Mouse (Mus musculus): ENCODE data around the gene Angptl4.
"Not testable (repeated sequence)": the region's sequence is repeated elsewhere in the genome, so short reads cannot be mapped to it uniquely, and the experiment has no call there.

The Angptl4 gene

DNA sequence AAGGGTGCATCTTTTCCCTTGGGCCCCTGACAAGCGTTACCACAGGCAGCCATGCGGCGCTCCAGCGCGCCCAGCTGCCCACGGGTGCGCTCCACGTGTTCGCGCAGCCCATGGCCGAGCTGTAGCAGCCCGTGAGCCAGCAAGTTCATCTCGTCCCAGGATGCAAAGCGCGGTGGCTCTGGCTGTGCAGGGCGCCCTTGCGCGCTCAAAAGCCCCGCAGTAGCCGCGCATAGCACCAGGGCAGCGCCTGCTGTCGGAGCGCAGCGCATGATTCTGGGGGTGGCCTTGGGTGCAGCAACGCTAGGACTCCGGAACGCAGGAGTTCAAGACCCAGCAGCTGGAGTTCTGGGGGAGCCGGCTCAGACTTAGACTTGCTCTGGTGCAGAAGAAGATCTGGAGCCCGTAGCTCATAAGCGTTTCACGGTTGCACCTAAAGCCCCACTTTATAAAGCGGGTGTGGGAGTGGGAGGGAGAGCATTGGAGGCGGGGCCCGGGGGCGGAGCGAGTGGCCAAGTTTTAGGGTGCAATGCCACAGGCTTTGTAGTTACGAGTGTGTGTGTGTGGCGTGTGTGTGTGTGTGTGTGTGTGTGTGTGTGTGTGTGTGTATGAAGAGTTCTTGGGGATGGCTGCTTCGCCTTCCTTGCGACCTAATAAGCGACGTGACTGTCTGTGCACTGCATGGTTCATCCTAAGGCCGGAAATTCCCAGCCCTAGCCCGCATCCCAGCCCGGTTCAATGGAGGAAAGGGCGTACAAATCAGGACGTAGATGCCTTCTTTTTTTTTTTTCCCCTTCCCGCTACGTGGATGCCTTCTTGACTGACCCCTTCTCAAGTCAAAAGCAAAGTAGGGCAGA lies at the start of gene Angptl4:
Gene Angptl4 (minus strand): TSS at position 707 of the 854 bp plus-strand sequence.
- no peak for DNase-seq (ENCODE audit: low read depth, low spot score)

DNA sequence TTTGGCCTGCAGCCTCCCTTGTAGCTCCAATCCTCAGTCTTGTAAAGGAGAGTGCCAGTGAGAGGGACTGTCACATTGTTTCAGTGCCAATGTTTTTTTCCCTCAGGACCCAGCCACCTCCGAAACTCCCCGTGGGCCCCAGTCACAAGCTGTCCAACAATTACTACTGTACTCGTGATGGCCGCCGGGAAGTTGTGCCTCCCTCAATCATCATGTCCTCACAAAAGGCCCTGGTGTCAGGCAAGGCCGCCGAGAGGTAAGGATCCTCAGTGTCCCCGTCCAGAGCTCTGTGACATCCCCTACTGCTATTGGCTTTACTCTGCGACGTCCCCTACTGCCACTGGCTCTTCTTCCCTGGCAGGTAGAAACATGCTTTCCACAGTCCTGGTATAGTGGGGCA lies 47.9 kb upstream of the Angptl4 start:
- DNase-seq (ENCODE audit: low read depth, low spot score) = no peak

DNA sequence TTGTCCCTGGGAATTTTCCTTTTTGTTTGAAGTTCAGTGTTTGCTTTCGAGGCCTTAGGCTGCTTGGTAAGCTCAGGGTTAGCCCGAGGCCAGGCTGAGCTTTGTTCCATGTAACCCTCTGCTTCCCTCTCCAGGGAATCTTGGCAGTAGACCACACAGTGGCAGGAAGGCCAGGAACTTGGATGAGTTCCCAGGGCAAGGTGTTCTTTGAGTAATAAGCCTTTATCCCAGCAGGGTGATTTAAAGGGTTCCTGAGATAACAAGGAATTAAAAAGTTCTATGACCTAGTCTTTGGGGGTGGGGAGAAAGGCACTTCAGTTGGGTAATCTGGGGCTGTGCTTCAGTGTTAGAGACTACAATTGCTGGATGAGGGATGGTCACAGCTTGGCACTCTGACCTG lies 47.3 kb upstream of the Angptl4 start:
- no peak for DNase-seq (ENCODE audit: low read depth, low spot score)

DNA sequence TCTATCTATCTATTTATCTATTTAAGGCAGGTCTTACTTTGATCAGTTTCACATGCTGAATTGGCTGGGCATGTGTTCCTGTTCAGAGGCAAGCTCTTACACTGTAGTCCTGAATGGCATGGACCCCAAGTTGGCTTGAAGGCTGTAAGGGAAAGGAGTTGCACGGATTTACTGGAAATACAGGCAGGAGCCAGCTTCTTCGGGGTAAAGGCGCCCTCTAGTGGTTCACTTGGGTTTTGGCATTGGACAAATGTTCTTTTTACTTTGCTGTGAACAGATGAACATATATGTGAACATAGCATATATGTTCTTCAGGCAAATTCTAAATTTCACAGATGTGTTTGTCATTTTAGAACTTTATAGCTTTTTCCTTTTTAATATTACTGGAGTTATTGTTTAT lies 45.2 kb upstream of the Angptl4 start:
- DNase-seq (ENCODE audit: low read depth, low spot score) = peak; percentile 44

DNA sequence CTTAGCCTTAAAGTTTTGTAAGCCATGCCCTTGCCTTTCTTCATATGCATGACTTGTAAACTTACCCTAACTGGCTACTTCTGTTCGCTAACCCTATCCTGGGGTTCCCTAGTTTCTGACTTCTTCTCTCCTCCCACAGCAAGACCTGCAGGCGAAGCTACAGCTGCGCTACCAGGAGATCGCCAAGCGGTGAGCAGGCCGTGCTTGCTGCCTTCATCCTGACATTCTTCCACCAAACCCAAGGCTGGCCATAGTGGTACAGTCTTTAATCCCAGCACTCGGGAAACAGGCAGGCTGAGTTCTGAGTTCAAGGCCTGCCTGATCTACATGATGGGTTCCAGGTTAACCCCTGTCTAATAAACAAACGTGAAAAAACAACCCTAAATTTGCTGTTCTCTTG lies 43.8 kb upstream of the Angptl4 start:
- DNase-seq (ENCODE audit: low read depth, low spot score) = no peak

DNA sequence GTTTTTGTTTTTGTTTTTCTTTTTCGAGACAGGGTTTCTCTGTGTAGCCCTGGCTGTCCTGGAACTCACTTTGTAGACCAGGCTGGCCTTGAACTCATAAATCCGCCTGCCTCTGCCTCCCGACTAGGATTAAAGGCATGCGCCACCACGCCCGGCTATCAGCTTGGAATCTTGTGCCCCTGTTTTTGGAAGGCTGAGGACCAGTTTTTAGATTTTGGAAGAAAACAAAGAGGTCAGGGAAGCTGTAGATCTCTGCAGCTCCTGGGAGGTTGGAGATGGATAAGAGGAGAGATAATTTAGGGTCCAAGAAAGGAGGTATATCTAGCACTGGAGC lies 43.3 kb upstream of the Angptl4 start:
- DNase-seq (ENCODE audit: low read depth, low spot score) = not testable (repeated sequence)

DNA sequence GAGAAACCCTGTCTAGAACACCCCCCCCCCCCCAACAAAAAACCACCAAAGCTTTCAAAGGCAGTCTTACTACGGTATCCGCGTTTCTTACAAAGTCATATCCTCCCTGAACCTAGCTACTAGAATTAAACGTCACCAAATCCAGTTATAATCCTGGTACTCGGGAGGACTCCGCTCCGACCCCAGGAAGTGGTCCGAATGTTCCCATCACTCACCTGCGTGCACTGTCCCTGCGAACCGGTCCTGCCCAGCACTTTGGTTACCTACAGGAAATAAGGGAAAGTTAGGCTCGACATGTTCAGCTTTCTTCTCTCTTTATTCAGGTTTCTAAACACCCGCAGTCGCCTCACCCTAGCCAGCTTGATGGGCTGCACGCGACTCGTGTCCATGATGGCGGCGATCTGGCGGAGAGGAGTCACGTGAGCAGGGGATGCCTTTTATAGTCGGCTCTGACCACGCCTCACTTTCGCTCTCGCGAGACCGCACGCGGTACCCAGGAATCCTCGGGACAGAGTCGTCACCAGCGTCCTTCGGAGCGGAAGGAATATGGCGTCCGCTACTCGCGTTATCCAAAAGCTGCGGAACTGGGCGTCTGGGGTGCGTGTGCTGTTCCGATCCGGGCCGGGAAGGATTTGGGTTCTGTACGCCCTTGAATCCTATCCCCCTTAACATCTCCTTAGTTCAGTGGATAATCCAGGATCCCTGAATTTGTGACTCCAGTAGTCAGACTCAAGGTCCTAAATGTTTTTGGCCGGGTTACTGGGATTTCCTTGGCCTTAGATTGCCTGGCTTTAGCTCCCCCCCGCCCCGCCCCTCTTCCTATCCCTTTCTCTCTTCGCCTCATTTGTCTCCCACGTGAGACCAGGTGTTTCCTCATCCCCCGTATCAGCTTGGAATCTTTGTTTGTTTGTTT lies 42.7 kb upstream of the Angptl4 start, which contains the start of the genes Rps28 and Ndufa7:
Gene Rps28 (minus strand): TSS at position 479 of the 913 bp plus-strand sequence.
Gene Ndufa7 (plus strand): TSS at position 489 of the 913 bp plus-strand sequence.
- peak; percentile 93 for DNase-seq (ENCODE audit: low read depth, low spot score)

DNA sequence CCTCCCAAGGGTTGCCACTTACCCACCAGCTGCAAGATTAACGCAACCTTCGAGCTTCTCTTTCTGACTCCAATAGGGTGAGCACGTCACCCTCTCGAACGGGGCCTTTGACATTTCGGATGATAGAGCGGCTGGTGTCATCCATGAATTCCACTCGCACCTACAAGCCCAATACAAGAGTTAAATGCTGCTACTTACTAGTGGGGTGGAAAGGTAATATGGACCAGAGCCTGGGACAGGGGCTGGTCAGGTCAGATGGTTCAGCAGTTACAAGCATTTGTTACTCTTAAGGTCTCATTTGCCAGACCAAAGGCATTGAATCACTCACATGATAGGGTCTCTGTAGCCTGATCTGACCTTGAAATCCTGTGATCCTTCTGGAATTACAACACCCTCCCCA lies 41.5 kb upstream of the Angptl4 start:
- not testable (repeated sequence) for DNase-seq (ENCODE audit: low read depth, low spot score)

DNA sequence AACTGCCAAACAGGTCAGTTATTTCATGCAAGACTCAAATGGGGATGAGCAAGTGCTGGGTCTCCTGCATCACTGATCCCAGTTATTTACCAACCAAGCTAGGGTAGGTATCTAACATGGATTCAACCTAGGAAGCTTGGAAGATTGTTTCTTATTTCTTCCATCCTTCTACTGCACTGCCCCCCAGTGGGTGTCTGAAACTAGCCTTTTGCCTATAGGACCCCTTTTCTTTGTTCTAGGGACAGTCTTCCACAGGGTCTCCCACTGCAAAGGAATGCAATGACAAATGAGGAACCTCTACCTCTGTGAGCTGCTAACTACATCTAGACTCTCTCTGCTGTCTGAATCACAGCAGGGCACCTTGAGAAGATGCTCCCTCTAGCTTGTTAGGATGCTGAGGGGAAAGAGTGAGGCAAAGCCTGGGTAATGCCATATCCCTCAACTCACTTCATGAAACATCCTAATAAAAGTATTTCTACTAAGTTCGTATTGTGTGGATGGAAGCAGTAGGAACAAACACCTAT lies 40.9 kb upstream of the Angptl4 start:
- no peak for DNase-seq (ENCODE audit: low read depth, low spot score)

DNA sequence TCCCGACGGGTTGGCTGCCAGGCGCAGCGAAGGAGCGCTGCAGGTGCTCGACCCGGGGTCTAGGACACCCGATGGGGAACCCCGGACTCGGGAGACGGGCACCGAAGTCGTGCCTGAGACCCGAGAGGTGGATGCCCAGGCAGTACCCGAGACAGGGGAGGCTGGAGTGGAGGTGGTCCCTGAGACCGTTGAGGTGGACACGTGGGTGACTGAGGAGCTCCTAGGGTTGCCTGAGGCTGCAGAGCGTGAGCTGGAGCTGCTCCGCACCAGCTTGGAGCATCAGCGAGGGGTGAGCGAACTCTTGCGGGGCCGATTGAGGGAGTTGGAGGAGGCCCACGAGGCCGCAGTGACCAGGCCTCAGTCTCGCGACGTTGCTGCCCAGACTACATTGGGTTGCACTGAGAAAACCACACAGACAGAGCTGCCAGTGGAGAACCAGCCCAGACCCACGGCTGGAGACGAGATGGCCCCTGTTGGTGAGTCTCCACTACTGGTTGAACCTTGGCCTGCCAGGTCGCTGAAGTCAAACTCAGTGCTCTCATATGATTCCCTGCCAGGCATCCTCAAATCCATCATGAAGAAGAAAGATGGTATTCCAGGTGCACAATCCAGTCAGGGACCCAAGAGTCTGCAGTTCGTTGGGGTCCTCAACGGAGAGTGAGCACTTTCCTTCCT lies 36.5 kb upstream of the Angptl4 start:
- no peak for DNase-seq (ENCODE audit: low read depth, low spot score)

DNA sequence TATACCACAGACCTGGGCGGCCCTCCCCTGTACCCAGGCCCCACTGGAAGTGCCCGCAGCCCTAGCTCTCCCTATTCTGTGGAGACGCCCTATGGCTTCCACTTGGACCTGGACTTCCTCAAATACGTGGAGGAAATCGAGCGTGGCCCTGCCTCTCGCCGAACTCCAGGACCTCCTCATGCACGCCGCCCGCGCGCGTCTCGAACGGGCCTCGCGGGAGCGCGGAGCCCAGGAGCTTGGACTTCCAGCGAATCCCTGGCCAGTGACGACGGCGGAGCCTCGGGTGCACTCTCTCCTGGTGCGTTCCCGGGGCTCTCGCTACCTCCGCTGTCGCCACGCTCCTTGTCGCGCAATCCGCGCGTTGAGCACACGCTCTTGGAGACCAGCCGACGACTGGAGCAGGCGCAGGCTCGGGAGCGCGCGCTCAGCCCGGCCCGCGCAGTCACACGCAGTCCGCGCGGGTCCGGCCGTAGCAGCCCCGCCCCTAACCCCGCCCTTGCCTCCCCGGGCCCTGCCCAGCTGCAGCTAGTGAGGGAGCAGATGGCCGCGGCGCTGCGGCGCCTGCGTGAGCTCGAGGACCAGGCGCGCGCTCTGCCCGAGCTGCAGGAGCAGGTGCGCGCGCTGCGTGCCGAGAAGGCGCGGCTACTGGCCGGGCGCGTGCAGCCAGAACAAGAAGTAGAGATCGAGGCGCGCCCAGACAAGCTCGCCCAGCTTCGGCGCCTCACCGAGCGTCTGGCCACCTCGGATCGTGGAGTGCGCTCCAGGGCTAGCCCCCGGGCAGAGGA lies 35.7 kb upstream of the Angptl4 start:
- peak; percentile 86 for DNase-seq (ENCODE audit: low read depth, low spot score)

DNA sequence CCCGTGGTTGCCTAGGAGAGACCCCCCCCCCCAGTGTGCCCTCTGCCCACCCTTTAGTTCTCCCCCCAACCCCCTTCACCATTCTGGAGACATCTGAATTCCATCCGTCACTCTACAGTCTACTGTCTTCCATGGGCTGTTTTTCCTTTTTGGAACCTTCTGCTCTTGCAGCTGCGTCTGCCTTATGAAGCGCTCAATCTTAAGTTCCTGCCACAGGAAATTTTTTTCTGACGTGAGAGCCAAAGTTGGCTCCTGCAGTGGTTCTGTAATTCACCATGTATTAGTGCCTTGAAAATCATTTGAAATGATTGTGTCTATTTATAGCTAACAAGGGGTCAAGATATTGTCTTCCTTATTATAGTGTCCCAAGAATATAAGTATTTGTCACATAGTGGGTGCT lies 35.0 kb upstream of the Angptl4 start:
- no peak for DNase-seq (ENCODE audit: low read depth, low spot score)

DNA sequence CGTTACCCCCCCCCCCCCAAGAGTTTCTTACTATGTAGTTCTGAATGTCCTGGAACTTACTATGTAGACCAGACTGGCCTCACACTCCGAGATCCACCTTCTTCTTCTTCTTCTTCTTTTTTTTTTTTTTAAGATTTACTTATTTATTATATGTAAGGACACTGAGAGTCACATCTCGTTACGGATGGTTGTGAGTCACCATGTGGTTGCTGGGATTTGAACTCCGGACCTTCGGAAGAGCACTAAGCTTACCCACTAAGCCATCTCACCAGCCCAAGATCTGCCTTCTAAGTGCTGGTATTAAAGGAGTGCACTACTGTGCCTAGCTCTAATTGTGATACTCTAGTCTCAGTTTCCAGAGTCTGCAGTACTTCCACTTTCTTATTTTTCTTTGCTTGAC lies 33.8 kb upstream of the Angptl4 start:
- no peak for DNase-seq (ENCODE audit: low read depth, low spot score)

DNA sequence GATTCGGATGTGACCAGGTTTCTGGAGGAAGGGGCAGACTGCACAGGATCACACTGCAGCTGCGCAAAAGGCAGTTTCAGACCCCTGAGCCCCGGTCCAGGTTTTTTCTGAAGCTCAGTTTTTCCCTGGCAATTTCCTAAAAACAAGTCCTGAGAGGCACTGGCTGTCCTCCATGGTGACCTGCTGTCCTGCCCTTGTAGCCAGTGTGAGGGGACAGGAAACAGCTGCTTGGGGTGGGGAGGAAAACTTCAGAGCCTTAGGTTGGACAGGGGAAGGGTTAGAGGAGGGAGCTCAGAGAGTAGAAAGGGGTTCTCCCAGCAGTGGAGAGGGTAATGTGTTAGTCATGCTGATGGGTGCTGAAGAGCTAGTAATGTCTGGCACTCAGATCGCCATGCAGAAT lies 31.4 kb upstream of the Angptl4 start:
- DNase-seq (ENCODE audit: low read depth, low spot score) = no peak

DNA sequence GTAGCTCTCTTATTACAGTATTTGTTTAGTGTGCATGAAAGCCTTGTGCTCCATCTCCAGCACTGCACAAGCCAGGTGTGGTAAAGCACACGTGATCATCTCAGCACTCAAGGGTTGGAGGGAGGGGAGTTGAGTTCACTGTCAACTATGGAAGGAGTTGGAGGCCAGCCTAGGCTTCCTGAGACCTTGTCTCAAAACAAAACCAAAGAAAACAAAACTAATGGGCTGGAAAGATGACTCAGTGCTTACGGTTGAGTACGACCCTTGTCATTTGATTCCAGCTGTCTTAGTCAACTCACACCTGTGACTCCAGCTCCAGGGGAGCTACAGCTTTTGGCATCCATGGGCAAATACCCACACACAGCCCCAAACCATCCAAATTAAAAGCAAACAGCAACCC lies 30.8 kb upstream of the Angptl4 start:
- no peak for DNase-seq (ENCODE audit: low read depth, low spot score)

DNA sequence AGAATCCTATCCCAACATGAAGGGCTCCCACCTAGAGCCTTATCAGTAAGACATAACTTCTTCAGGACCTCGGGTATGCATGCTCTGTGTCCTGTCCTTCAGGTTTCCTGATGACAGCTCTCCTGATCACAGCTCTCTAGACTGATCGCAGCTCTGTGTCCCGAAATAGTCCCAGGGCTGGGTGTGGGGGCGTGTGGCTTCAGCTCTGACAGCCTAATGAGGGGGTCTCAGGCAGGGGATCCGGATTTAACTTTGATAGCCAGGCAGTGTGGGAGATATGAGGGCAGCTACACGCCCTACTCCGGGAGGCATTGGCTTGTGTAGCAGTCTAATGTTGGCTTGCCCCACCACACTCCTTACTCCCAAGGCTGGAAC lies 29.5 kb upstream of the Angptl4 start:
- DNase-seq (ENCODE audit: low read depth, low spot score) = no peak

DNA sequence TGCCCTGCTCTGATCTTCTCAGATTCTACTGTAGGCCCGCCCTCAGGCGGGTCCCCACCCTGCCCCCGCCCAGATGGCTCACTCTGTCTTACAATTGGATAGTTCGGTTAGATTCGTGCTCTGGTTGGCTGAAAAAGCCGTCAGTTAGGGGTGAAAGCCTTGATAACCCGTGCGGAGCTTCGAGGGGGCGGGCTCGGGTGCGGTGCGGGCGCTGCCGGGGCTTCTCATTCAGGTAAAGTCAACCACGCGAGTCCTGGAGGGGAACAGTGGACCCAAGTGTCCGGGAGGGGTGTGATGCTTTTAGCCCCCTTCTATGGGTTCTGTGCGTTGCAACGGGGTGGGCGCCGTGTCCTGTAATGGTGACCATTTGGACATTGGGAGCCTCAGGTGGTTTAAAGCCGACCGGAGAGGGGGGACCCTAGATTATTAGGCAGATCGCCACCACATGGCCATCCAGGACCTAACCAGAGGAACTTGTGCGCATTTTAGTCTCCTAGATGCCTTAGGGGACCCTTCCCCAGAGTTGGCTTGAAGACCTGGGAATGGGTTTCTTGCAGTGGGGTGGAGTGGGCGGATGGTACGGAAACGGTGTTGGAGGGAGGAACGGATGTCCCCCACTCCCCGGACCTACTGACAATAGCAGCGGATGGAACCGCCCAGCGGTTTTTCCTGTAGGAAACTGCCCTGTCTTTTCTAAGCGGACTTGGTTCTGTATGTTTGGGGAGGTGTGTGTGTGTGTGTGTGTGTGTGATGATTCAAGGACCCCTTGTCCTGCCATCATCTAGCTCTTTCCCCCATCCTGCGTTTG lies 28.9 kb upstream of the Angptl4 start, which contains the start of gene Kank3:
Gene Kank3 (plus strand): TSS at position 186 of the 808 bp plus-strand sequence.
- DNase-seq (ENCODE audit: low read depth, low spot score) = peak; percentile 96

DNA sequence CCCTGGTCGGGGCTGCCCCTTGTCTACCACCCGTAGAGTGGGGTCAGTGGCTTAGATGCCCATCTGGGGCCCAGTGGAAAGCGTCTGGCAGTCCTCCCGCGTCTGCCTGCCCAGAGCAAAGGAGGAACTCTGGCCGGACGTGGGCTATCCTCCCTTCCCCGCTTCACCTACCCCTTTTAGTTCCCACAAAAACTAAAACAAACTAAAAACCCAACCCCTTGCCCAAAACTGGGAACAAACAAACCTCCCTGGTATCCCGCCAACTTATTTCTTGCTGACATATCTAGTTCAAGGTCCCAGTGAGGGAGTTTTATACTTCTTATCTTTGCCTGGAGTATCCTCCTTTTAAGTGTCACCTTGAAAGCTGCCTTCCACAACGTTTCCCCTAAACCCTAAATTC lies 26.6 kb upstream of the Angptl4 start:
- DNase-seq (ENCODE audit: low read depth, low spot score) = no peak

DNA sequence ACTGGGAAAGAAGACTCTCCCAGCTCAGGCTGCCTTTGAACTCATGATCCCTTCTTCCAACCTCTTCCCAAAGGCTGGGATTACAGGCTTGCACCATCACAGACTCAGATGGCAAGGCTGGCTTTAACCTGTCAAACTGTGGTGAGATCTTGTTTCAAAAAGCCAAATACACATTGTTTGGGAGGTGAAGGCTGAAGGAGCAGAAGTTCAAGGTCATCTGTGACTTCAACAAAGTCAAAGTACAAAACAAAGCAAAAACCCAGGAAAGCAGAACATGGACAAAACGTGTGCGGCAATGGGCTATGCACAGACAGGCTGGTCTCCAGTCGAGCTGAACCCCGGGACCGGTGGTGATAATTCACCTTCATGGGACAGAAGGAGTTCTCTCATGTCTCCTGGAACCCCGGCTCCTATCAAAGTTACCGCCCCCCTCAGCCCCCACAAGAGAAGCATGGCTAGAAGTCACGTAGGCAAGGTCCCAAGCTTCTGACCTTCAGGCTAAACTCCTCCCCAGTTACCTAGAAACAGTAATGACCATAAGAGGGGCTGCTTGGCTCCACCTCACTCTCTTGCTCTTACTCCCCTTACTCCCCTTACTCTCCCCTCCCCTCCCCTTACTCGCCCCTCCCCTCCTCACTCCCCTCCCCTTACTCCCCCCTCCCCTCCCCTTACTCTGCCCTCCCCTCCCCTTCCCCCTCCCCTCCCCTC lies 25.7 kb upstream of the Angptl4 start:
- DNase-seq (ENCODE audit: low read depth, low spot score) = no peak
